ENCODE assay signal across 13 mouse cellular contexts in the genomic region with DNA sequence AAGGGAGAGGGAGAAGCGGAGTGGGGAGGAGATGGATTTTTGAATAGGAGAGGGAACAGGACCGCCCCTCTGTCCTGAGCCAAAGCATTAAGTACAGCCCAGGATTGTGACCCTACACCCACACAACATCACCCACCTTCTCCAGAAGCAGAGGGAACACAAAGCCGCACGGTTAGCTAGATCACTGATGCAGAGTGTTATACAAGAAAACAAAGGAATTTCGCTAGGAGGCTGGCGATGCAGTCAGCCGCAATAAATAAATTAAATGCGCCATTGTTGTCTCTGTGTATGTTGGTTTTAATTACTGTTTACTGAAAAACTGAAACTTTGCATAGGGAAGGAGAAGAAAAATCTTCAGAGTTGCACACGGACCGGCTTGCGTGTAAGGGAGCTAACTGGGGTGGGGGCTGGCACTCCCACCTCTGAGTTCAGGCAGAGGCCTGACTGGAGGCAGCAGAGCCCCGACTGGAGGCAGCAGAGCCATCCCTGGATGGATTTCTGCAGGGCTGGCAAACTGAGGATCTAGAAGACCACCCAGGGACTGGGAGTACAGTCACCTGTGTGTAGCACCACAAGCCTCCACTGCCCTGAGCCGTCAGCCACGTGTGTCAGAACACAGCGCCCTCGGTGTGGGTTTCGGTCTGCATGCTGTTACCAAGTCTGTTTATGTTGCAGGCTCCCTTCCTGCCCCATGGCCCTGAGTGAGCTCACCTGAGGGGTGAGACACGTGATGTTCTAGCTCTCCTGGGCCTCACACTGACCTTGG.
DNase-seq lines count a peak whose midpoint lies in the region; ATAC-seq and TF ChIP-seq lines count a peak whose summit lies in the region.
"Had no signal": no experiment of that assay in that cellular context is flagged by ENCODE, and none has a peak within 500 bp of the region (broad histone marks: within the 10 kb centered on the region; RNA-seq: fewer than 3 reads in every experiment).

No protein-coding gene starts in this region.

- no peak overlapping the region for H3K4me2 ChIP-seq in kidney, embryonic 14.5 days (replicated peaks; ENCODE audit: low read depth, low read length)
- H3K4me2 ChIP-seq in hindbrain, embryonic 12.5 days (replicated peaks) = no peak overlapping the region
- no peak overlapping the region for H3K4me2 ChIP-seq in midbrain, postnatal 0 days (ENCODE audit: low read depth, low read length, poor library complexity, severe bottlenecking)
- H3K4me2 ChIP-seq: intestine, embryonic 15.5 days had no signal

- H3K9ac ChIP-seq in kidney, embryonic 14.5 days (ENCODE audit: low read depth, low read length) = no peak overlapping the region
- 0 out of 2 replicates have a peak overlapping the region, but pooled peaks have one; percentile 1 for H3K9ac ChIP-seq in hindbrain, embryonic 12.5 days
- no peak overlapping the region for H3K9ac ChIP-seq in midbrain, postnatal 0 days (replicated peaks; ENCODE audit: low read length, poor library complexity, severe bottlenecking)
- H3K9ac ChIP-seq: intestine, embryonic 15.5 days had no signal

- H3K4me1 ChIP-seq in kidney, embryonic 14.5 days (ENCODE audit: control insufficient read depth, insufficient read depth, low read length) = no peaks in the 10 kb centered on the region
- H3K4me1 ChIP-seq in embryonic facial prominence, embryonic 10.5 days = peaks cover 14% of the 10 kb centered on the region; the same call in 1 of the 2 replicates
- H3K4me1 ChIP-seq in hindbrain, embryonic 12.5 days = peaks cover 7% of the 10 kb centered on the region; the same call in 1 of the 2 replicates
- no peaks in the 10 kb centered on the region; the same call in 1 of the 2 replicates for H3K4me1 ChIP-seq in midbrain, postnatal 0 days (ENCODE audit: insufficient read depth, low read length)
- H3K4me1 ChIP-seq: intestine, embryonic 15.5 days had no signal

- no peaks in the 10 kb centered on the region for H3K27me3 ChIP-seq in kidney, embryonic 14.5 days (ENCODE audit: control insufficient read depth, insufficient read depth, low read length)
- no peaks in the 10 kb centered on the region for H3K27me3 ChIP-seq in embryonic facial prominence, embryonic 10.5 days (replicated peaks; ENCODE audit: low read depth, poor library complexity, severe bottlenecking)
- no peaks in the 10 kb centered on the region; the same call in 1 of the 2 replicates for H3K27me3 ChIP-seq in hindbrain, embryonic 12.5 days
- no peaks in the 10 kb centered on the region for H3K27me3 ChIP-seq in midbrain, postnatal 0 days (ENCODE audit: insufficient read depth, low read length)
- H3K27me3 ChIP-seq: intestine, embryonic 15.5 days had no signal

- no peak for TF ChIP-seq CTCF in midbrain, postnatal 0 days (IDR thresholded peaks at IDR 0.05)

- WGBS in kidney, embryonic 14.5 days = 64% methylated on average over 18 of the region's 18 CpGs
- 74% methylated on average over 18 of the region's 18 CpGs for WGBS in embryonic facial prominence, embryonic 10.5 days
- 60% methylated on average over 17 of the region's 18 CpGs for WGBS in hindbrain, embryonic 12.5 days
- 66% methylated on average over 18 of the region's 18 CpGs for WGBS in midbrain, postnatal 0 days

- no peak overlapping the region for H3K4me3 ChIP-seq in kidney, embryonic 14.5 days (ENCODE audit: low read length)
- H3K4me3 ChIP-seq in embryonic facial prominence, embryonic 10.5 days = no peak overlapping the region
- no peak overlapping the region for H3K4me3 ChIP-seq in hindbrain, embryonic 12.5 days
- H3K4me3 ChIP-seq in midbrain, postnatal 0 days (ENCODE audit: low read depth, low read length) = no peak overlapping the region
- H3K4me3 ChIP-seq: intestine, embryonic 15.5 days; limb, embryonic 10.5 days had no signal

- H3K9me3 ChIP-seq in kidney, embryonic 14.5 days (ENCODE audit: control insufficient read depth, low read length) = no peaks in the 10 kb centered on the region
- no peaks in the 10 kb centered on the region for H3K9me3 ChIP-seq in embryonic facial prominence, embryonic 10.5 days
- H3K9me3 ChIP-seq in hindbrain, embryonic 12.5 days (replicated peaks) = no peaks in the 10 kb centered on the region
- H3K9me3 ChIP-seq in midbrain, postnatal 0 days (ENCODE audit: low read length) = no peaks in the 10 kb centered on the region
- H3K9me3 ChIP-seq: intestine, embryonic 15.5 days; limb, embryonic 10.5 days had no signal

- no peak for ATAC-seq in kidney, embryonic 14.5 days (ENCODE audit: low FRiP score, low TSS enrichment)
- peak; percentile 22; the same call in 1 of the 2 replicates for ATAC-seq in hindbrain, embryonic 12.5 days (ENCODE audit: low FRiP score)
- 0 out of 2 replicates have a peak, but pooled peaks have one; percentile 22 for ATAC-seq in midbrain, postnatal 0 days (ENCODE audit: low FRiP score)
- ATAC-seq: intestine, embryonic 15.5 days had no signal

- peak; percentile 12 for DNase-seq in kidney, adult 18-20 months
- no peak for DNase-seq in embryonic facial prominence, embryonic 10.5 days (ENCODE audit: low spot score)
- DNase-seq in midbrain, postnatal 0 days (ENCODE audit: low spot score) = no peak
- no peak for DNase-seq in layer of hippocampus, postnatal 36 days
- DNase-seq in spleen, postnatal 4 days (ENCODE audit: low spot score in 2 of 2) = no peak
- DNase-seq in left cerebral cortex, postnatal 25 days (ENCODE audit: low spot score in 2 of 2) = no peak
- DNase-seq: adrenal gland, postnatal 25 days; lung, adult 18-20 months; right cerebral cortex, adult 18-20 months had no signal

- no peaks in the 10 kb centered on the region for H3K36me3 ChIP-seq in kidney, embryonic 14.5 days (ENCODE audit: control insufficient read depth, insufficient read depth, low read length)
- no peaks in the 10 kb centered on the region for H3K36me3 ChIP-seq in embryonic facial prominence, embryonic 10.5 days (replicated peaks)
- H3K36me3 ChIP-seq in hindbrain, embryonic 12.5 days = no peaks in the 10 kb centered on the region
- H3K36me3 ChIP-seq in midbrain, postnatal 0 days (ENCODE audit: insufficient read depth, low read length) = no peaks in the 10 kb centered on the region
- H3K36me3 ChIP-seq: intestine, embryonic 15.5 days; limb, embryonic 10.5 days had no signal

- no peak overlapping the region for H3K27ac ChIP-seq in kidney, embryonic 14.5 days (ENCODE audit: low read depth, low read length)
- peak overlapping the region; percentile 24; the same call in 1 of the 2 replicates for H3K27ac ChIP-seq in embryonic facial prominence, embryonic 10.5 days (replicated peaks)
- H3K27ac ChIP-seq in hindbrain, embryonic 12.5 days = no peak overlapping the region
- H3K27ac ChIP-seq in midbrain, postnatal 0 days (ENCODE audit: low read depth, low read length) = no peak overlapping the region
- H3K27ac ChIP-seq: intestine, embryonic 15.5 days; limb, embryonic 10.5 days had no signal

- intact Hi-C loops in left cerebral cortex, postnatal 25 days (cut with DNase I) = no loop called here
